Mouse (Mus musculus) heart, adult 2 months (tissue): ENCODE measurements around the gene Ippk. TPM values are rescaled to one million over a fixed set of nuclear protein-coding genes. Genes with fewer than 3 reads are reported as not detected.

Experiments
- DNase-seq, 2 experiments: peaks; one replicate each; pipeline ENCODE4 v3.0.0; 2021
- H3K27ac ChIP-seq: fragments of 200-600 bp; 2 replicates; pipeline ENCODE4 v1.8.1; 2022
- H3K27me3 ChIP-seq: fragments of 200-500 bp; 2 replicates; pipeline ENCODE4 v1.6.1; 2012; ENCODE audit warnings: mild to moderate bottlenecking, low read length, inconsistent platforms, mixed read lengths; ENCODE audit not compliant: control insufficient read depth, insufficient read depth
- H3K36me3 ChIP-seq: fragments of 200-500 bp; 2 replicates; pipeline ENCODE4 v1.6.1; 2012; ENCODE audit warnings: low read length, inconsistent platforms; ENCODE audit not compliant: control insufficient read depth, insufficient read depth
- H3K4me1 ChIP-seq: fragments of 200-500 bp; 2 replicates; pipeline ENCODE4 v1.6.1; 2011; ENCODE audit warnings: low read length; ENCODE audit not compliant: control insufficient read depth, insufficient read depth
- H3K4me3 ChIP-seq: fragments of 200-600 bp; 2 replicates; pipeline ENCODE4 v1.8.1; 2022
- H3K79me2 ChIP-seq: fragments of 200-500 bp; replicated peaks from 2 replicates; pipeline ENCODE4 v1.6.1; 2012; ENCODE audit warnings: mild to moderate bottlenecking, inconsistent platforms, low read length, moderate library complexity, mixed read lengths; ENCODE audit not compliant: control insufficient read depth, insufficient read depth
- H3K9ac ChIP-seq: fragments of 200-500 bp; 2 replicates; pipeline ENCODE4 v1.6.1; 2012; ENCODE audit warnings: low read depth, mild to moderate bottlenecking, control low read depth, inconsistent platforms, low read length, mixed read lengths
- CTCF ChIP-seq: fragments of 200-600 bp; IDR thresholded peaks from 2 replicates; pipeline ENCODE4 v1.8.1; 2022; ENCODE audit warnings: antibody characterized with exemption, mild to moderate bottlenecking, moderate library complexity
- EP300 ChIP-seq: fragments of 200-500 bp; IDR thresholded peaks from 2 replicates; pipeline ENCODE4 v1.6.1; 2011; ENCODE audit warnings: low read depth, low read length, control low read depth; ENCODE audit not compliant: insufficient read depth
- POLR2A ChIP-seq: fragments of 200-500 bp; IDR thresholded peaks from 2 replicates; pipeline ENCODE4 v1.6.1; 2011; ENCODE audit warnings: mild to moderate bottlenecking, low read depth, low read length, control low read depth; ENCODE audit not compliant: insufficient read depth
- WGBS: fragments of 180-500 bp; shearing (Covaris S2); methylation state at CpG from one replicate; pipeline ENCODE4 v1.1.7; 2018; 5-methylcytosine and 5-hydroxymethylcytosine counted together
- intact Hi-C: fragments of 180-260 bp; cut with DNase I; formaldehyde crosslinking; loops from one replicate; pipeline ENCODE4 v1.15.1; 2025
- polyA plus RNA-seq: library from polyadenylated mRNA; depleted of rRNA; stranded (reverse); fragments of >200 nt; gene quantifications from 2 replicates; pipeline ENCODE4 v1.2.3, GENCODE M21; 2012
- total RNA-seq, 2 experiments: library from RNA; stranded (reverse); gene quantifications; 2 replicates each; pipeline ENCODE4 v1.2.3; 2021

The Ippk gene
- total and polyA plus RNA-seq, 3 experiments, result 4.3 to 7.3 (median 6.7) TPM

DNA sequence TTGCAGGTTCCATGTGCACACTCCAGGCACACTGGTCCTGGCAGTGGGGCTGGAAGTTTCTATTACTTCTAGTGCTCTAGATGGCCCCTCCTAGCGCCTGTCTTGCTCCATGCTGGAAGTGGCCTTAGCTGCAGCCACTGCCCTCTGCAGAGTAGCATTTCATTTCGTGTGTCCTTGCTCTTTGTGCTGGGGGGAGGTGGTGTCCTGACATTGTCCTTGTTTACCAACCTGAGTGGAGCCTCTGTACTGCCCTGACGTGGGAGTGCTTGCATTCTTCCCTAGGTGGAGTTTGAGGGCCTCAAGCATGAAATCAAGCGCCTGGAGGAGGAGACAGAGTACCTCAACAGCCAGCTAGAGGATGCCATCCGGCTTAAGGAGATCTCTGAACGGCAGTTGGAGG lies 43.4 kb upstream of the Ippk start:
- 63% methylated on average over 6 of the region's 6 CpGs for WGBS
- Histone ChIP-seq H3K27me3 (no peaks in the 10 kb centered on the region), H3K27ac (no peak overlapping the region; the same call in 1 of the 2 replicates), H3K4me1 (peaks cover 32% of the 10 kb centered on the region), H3K9ac (no peak overlapping the region), H3K79me2 (no peaks in the 10 kb centered on the region; the same call in 1 of the 2 replicates), H3K36me3 (peaks cover 7% of the 10 kb centered on the region; the same call in 1 of the 2 replicates), H3K4me3 (no peak overlapping the region)
- intact Hi-C loops, result no loop called here
- DNase-seq, result no peak
- TF ChIP-seq CTCF (no peak), EP300 (no peak), POLR2A (no peak)

DNA sequence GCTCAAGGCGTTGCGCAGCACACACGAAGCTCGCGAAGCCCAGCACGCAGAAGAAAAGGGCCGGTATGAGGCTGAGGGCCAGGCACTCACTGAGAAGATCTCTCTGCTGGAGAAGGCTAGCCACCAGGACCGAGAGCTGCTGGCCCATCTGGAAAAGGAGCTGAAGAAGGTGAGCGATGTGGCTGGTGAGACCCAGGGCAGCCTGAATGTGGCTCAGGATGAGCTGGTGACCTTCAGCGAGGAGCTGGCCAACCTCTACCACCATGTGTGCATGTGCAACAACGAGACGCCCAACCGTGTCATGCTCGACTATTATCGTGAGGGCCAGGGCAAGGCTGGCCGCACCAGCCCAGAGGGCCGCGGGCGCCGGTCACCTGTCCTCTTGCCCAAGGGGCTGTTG lies 41.7 kb upstream of the Ippk start:
- Histone ChIP-seq H3K27ac (no peak overlapping the region; the same call in 1 of the 2 replicates), H3K4me1 (peaks cover 20% of the 10 kb centered on the region), H3K9ac (no peak overlapping the region), H3K36me3 (peaks cover 2% of the 10 kb centered on the region; the same call in 1 of the 2 replicates), H3K4me3 (no peak overlapping the region), H3K27me3 (no peaks in the 10 kb centered on the region), H3K79me2 (no peaks in the 10 kb centered on the region; the same call in 1 of the 2 replicates)
- TF ChIP-seq EP300 (no peak), POLR2A (no peak), CTCF (no peak)
- intact Hi-C loops, result no loop called here
- no peak for DNase-seq
- 85% methylated on average over 20 of the region's 20 CpGs for whole genome bisulfite sequencing

DNA sequence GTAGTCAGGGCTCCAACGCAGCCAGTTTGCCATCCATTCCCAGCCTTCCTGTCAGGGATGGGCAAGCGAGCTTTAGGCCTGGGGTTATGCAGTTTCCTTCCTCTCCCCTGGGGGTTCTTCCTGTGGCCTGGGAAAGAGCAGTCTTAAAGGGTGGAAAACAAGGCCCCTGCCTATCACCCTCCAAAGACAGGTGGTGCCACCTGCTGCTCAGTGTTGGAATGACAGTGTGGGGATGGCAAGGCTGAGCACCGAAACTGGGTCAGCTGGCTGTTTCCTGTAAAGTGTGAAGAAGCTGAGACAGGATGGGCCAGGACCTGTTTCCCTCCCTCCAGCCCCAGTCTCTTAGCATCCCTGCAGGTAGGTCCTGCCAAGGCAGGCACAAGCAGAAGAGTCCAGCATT lies 39.8 kb upstream of the Ippk start:
- TF ChIP-seq POLR2A, result 0 out of 2 replicates have a peak, but pooled peaks have one; percentile 16
- peak; percentile 95; the same call in 1 of the 2 replicates for TF ChIP-seq CTCF
- peak; percentile 99 for TF ChIP-seq EP300
- DNase-seq, result peak; percentile 90 to 97
- H3K36me3 ChIP-seq, result no peaks in the 10 kb centered on the region; the same call in 1 of the 2 replicates
- no peak overlapping the region for H3K4me3 ChIP-seq
- 7% methylated on average over 3 of the region's 3 CpGs for WGBS
- H3K79me2 ChIP-seq, result no peaks in the 10 kb centered on the region; the same call in 1 of the 2 replicates
- H3K4me1 ChIP-seq, result peaks cover 11% of the 10 kb centered on the region
- H3K9ac ChIP-seq, result peak overlapping the region; percentile 7; the same call in 1 of the 2 replicates
- H3K27me3 ChIP-seq, result no peaks in the 10 kb centered on the region
- intact Hi-C loops, result loop anchor here (1.0 to 10.0 kb wide), 3 partner anchors 42 to 166 kb away; partner anchors contain the start of gene Card19
- peak overlapping the region; percentile 85 for H3K27ac ChIP-seq

DNA sequence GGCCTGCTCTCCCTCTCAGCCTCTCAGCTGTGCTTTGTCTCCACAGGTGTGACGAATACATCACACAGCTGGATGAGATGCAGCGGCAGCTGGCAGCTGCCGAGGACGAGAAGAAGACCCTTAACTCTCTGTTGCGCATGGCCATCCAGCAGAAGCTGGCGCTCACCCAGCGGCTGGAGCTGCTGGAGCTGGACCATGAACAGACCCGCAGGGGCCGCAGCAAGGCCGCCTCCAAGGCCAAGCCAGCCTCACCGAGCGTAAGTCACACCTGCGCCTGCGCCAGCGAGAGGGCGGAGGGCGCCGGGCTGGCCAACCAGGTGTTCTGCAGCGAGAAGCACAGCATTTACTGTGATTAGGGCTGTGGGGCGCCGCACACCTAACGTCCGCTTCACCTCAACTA lies 38.1 kb upstream of the Ippk start:
- Histone ChIP-seq H3K27me3 (no peaks in the 10 kb centered on the region), H3K36me3 (no peaks in the 10 kb centered on the region; the same call in 1 of the 2 replicates), H3K4me3 (no peak overlapping the region), H3K79me2 (no peaks in the 10 kb centered on the region), H3K4me1 (peaks cover 8% of the 10 kb centered on the region), H3K27ac (no peak overlapping the region), H3K9ac (no peak overlapping the region)
- WGBS, result 93% methylated on average over 23 of the region's 23 CpGs
- DNase-seq, result peak in 1 of 2 experiments; percentile 28
- no peak for TF ChIP-seq POLR2A
- TF ChIP-seq CTCF, result no peak
- no peak for TF ChIP-seq EP300
- intact Hi-C loops, result loop anchor here (10.0 kb wide), 1 partner anchor 168 kb away; the partner anchor contains the start of gene Card19

DNA sequence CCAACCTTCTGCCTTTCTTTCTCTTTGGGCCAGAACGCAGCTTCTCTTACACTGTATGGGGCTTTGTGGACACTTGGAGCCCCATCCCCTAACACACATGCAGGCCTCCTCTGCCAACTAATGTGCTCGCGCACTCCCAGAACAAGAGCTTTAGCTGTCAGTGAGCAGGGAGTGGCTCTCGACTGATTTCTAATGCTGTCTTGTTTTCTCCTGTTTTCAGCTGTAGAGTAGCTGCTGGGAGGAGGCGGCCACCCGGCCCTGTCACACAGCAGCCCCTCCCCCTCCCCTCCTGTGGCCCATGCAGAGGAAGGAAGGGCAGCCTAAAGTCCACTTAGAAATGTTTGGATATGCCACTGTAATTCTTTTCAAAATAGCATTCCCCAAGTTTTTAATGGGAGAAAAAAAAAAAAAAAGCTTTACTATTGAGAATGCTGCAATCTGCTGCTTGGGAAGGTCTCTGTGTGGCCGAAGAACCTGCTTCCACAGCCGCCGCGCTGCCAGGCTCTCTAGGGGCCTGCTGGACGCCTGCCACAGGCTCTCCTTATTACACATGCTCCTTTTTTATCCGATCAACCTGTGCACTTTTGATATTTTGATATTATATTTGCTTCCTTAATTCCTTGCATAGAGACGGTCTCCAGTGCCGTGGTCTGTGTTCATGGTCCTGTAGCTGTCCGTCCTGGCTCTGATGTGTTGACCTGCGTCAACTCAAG lies 36.1 kb upstream of the Ippk start:
- no peak overlapping the region for H3K27ac ChIP-seq

DNA sequence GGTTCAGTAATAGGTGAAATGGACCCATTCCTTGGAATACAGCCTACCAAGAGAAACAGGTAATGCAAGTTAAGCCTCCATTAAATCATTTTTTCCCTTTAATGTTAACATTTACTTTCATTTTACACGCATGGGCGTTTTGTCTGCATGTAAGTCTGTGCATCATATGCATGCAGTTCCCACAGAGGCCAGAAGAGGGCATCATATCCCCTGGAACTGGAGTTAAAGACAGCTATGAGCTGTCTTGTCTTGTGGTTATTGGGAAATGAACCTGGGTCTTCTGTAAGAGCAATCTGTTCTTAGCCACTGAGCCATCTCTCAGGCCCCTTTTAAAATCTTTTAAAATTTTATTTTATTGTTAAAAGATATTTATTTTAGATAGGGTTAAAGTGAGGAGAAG lies 29.7 kb upstream of the Ippk start:
- H3K36me3 ChIP-seq, result no peaks in the 10 kb centered on the region
- H3K4me1 ChIP-seq, result no peaks in the 10 kb centered on the region
- no peak overlapping the region for H3K27ac ChIP-seq
- H3K9ac ChIP-seq, result no peak overlapping the region
- WGBS, result 97% methylated on average over 2 of the region's 2 CpGs
- peak in 1 of 2 experiments; percentile 25 for DNase-seq
- no peak overlapping the region for H3K4me3 ChIP-seq
- H3K79me2 ChIP-seq, result no peaks in the 10 kb centered on the region
- H3K27me3 ChIP-seq, result no peaks in the 10 kb centered on the region
- peak; percentile 76 for TF ChIP-seq CTCF
- no peak for TF ChIP-seq POLR2A
- intact Hi-C loops, result no loop called here

More for the DNA sequence above, 36.1 kb upstream of the Ippk start:
- no peak for TF ChIP-seq POLR2A
- TF ChIP-seq EP300, result no peak
- TF ChIP-seq CTCF, result no peak
- no peaks in the 10 kb centered on the region for H3K79me2 ChIP-seq
- intact Hi-C loops, result loop anchor here (10.0 kb wide), 1 partner anchor 170 kb away; the partner anchor contains the start of gene Card19
- H3K36me3 ChIP-seq, result no peaks in the 10 kb centered on the region; the same call in 1 of the 2 replicates
- WGBS, result 65% methylated on average over 16 of the region's 16 CpGs
- H3K9ac ChIP-seq, result no peak overlapping the region
- no peak overlapping the region for H3K4me3 ChIP-seq
- no peaks in the 10 kb centered on the region for H3K27me3 ChIP-seq
- peaks cover 8% of the 10 kb centered on the region for H3K4me1 ChIP-seq
- no peak for DNase-seq
